ENCODE assay signal across 8 mouse cellular contexts in genomic region chr7:31059108-31059507, GRCm38 (mm10). TPM values are rescaled to one million over a fixed set of nuclear protein-coding genes. Genes with fewer than 3 reads are reported as not detected.
A peak's percentile ranks its signal among the peaks of the same experiment; 100 is the strongest.
DNase-seq lines count a peak whose midpoint lies in the region; ATAC-seq and TF ChIP-seq lines count a peak whose summit lies in the region.

Gene Lgi4 (plus strand): TSS chr7:31059342.

- no peak within 1 kb of the TSS for H3K4me3 ChIP-seq in MEL (ENCODE audit: control insufficient read depth in 1 of 2, insufficient read depth in 1 of 2, low read depth in 2 of 2, low read length in 2 of 2)
- H3K4me3 ChIP-seq in forebrain, embryonic 15.5 days: no peak within 1 kb of the TSS
- peak within 1 kb of the TSS; percentile 13; the same call in 1 of the 2 replicates for H3K4me3 ChIP-seq in hindbrain, embryonic 10.5 days
- no peak within 1 kb of the TSS for H3K4me3 ChIP-seq in lung, adult 2 months (replicated peaks; ENCODE audit: extremely low read depth, low read depth, low read length)

- DNase-seq in MEL (ENCODE audit: low read depth, low spot score): peak; percentile 67
- peak; percentile 78 for DNase-seq in cerebellum, adult 11-12 months
- DNase-seq in hindbrain, embryonic 10.5 days (ENCODE audit: low spot score): peak; percentile 87
- peak; percentile 83 to 87 for DNase-seq in layer of hippocampus, adult 8-10 months (ENCODE audit: low spot score in 2 of 2)
- DNase-seq in lung, adult 2 months: peak; percentile 82
- peak; percentile 92 for DNase-seq in ovary, postnatal 14 days (ENCODE audit: low spot score)
- DNase-seq in thymus, postnatal 4 days: peak; percentile 84

- H3K27me3 ChIP-seq in MEL (ENCODE audit: control insufficient read depth in 1 of 2, insufficient read depth in 2 of 2, low read length in 2 of 2): no peaks in the 10 kb centered on the region
- peaks cover 4% of the 10 kb centered on the region; the same call in 1 of the 2 replicates for H3K27me3 ChIP-seq in forebrain, embryonic 15.5 days
- H3K27me3 ChIP-seq in hindbrain, embryonic 10.5 days (ENCODE audit: insufficient read depth, poor library complexity, severe bottlenecking): peaks cover 10% of the 10 kb centered on the region

- TF ChIP-seq POLR2A in MEL (IDR thresholded peaks at IDR 0.05; ENCODE audit: control insufficient read depth in 1 of 2, insufficient read depth in 1 of 2, low read depth in 1 of 2, low read length in 2 of 2, poor library complexity in 1 of 2): no peak
- TF ChIP-seq POLR2A in lung, adult 2 months (IDR thresholded peaks at IDR 0.05; ENCODE audit: borderline replicate concordance, extremely low read depth, low read depth, low read length): no peak

- H3K4me2 ChIP-seq in forebrain, embryonic 15.5 days (replicated peaks): no peak within 1 kb of the TSS

- ATAC-seq in forebrain, embryonic 15.5 days (replicated peaks): peak; percentile 44; the same call in 1 of the 2 replicates

- no peaks in the 10 kb centered on the region for H3K4me1 ChIP-seq in MEL (ENCODE audit: control insufficient read depth in 1 of 2, insufficient read depth in 2 of 2, low read length in 2 of 2)
- H3K4me1 ChIP-seq in forebrain, embryonic 15.5 days: peaks cover 3% of the 10 kb centered on the region; the same call in 1 of the 2 replicates
- peaks cover 36% of the 10 kb centered on the region for H3K4me1 ChIP-seq in hindbrain, embryonic 10.5 days (replicated peaks)
- H3K4me1 ChIP-seq in lung, adult 2 months (ENCODE audit: control insufficient read depth, insufficient read depth, low read length): no peaks in the 10 kb centered on the region

- H3K9ac ChIP-seq in MEL (ENCODE audit: control insufficient read depth, low read depth, low read length, poor library complexity, severe bottlenecking): no peak within 1 kb of the TSS
- no peak within 1 kb of the TSS for H3K9ac ChIP-seq in forebrain, embryonic 15.5 days (replicated peaks)

- no peak for TF ChIP-seq EP300 in MEL (IDR thresholded peaks at IDR 0.05; ENCODE audit: low read depth in 1 of 2, low read length in 2 of 2)

- H3K79me2 ChIP-seq in MEL (ENCODE audit: control insufficient read depth, insufficient read depth, low read length, poor library complexity): no peaks in the 10 kb centered on the region

- H3K36me3 ChIP-seq in MEL (ENCODE audit: control insufficient read depth in 1 of 2, insufficient read depth in 2 of 2, low read length in 2 of 2): no peaks in the 10 kb centered on the region
- H3K36me3 ChIP-seq in forebrain, embryonic 15.5 days: no peaks in the 10 kb centered on the region
- no peaks in the 10 kb centered on the region for H3K36me3 ChIP-seq in hindbrain, embryonic 10.5 days

- TF ChIP-seq RAD21 in MEL (IDR thresholded peaks at IDR 0.05; ENCODE audit: low read depth, low read length): peak; percentile 65

- peak; percentile 88 to 96 (median 89) for TF ChIP-seq CTCF in MEL (IDR thresholded peaks at IDR 0.05 in 2 of 3, conservative IDR thresholded peaks at IDR 0.05 in 1 of 3; ENCODE audit: control insufficient read depth in 1 of 3, insufficient read depth in 1 of 3, low read depth in 2 of 3, low read length in 3 of 3, poor library complexity in 1 of 3, severe bottlenecking in 1 of 3)
- peak; percentile 90 for TF ChIP-seq CTCF in lung, adult 2 months (IDR thresholded peaks at IDR 0.05; ENCODE audit: insufficient read depth, low read length)

- H3K9me3 ChIP-seq in MEL (replicated peaks; ENCODE audit: insufficient read depth, low read length): no peaks in the 10 kb centered on the region
- H3K9me3 ChIP-seq in forebrain, embryonic 15.5 days: no peaks in the 10 kb centered on the region
- no peaks in the 10 kb centered on the region for H3K9me3 ChIP-seq in hindbrain, embryonic 10.5 days

- H3K27ac ChIP-seq in MEL (ENCODE audit: control insufficient read depth, low read depth, low read length): no peak within 1 kb of the TSS
- no peak within 1 kb of the TSS for H3K27ac ChIP-seq in forebrain, embryonic 15.5 days (replicated peaks)
- peak within 1 kb of the TSS; percentile 88 for H3K27ac ChIP-seq in hindbrain, embryonic 10.5 days

- WGBS in forebrain, embryonic 15.5 days: 3% methylated on average over 2 of the region's 2 CpGs
- 5% methylated on average over 2 of the region's 2 CpGs for WGBS in hindbrain, embryonic 10.5 days
- 5% methylated on average over 2 of the region's 2 CpGs for WGBS in lung, adult 2 months

TF ChIP-seq in MEL, 35 proteins besides CTCF, POLR2A, EP300 and RAD21:
- TF ChIP-seq POLR2AphosphoS2 (IDR thresholded peaks at IDR 0.05; ENCODE audit: low read length) (no peak), CHD1 (IDR thresholded peaks at IDR 0.05; ENCODE audit: low read depth, low read length) (no peak), SMC3 (IDR thresholded peaks at IDR 0.05; ENCODE audit: low read depth, low read length) (peak; percentile 85), ELF1 (IDR thresholded peaks at IDR 0.05; ENCODE audit: low read depth, low read length) (no peak), ZC3H11A (IDR thresholded peaks at IDR 0.05; ENCODE audit: low read depth, low read length) (peak; percentile 63), RCOR1 (IDR thresholded peaks at IDR 0.05; ENCODE audit: low read depth, low read length) (no peak), MAZ (IDR thresholded peaks at IDR 0.05; ENCODE audit: low read depth, low read length) (no peak), CHD2 (IDR thresholded peaks at IDR 0.05; ENCODE audit: low read length) (no peak), ETS1 (IDR thresholded peaks at IDR 0.05; ENCODE audit: low read depth, low read length) (no peak)

RNA-seq across cellular contexts. Expression of gene Lgi4, which starts in this region (rescaled TPM):
- not detected in 2 replicates for total RNA-seq in MEL (2012; rRNA removed)
- not detected for polyA plus RNA-seq in MEL (2012; ENCODE audit: insufficient read depth in 1 of 2, insufficient read length in 2 of 2, low read depth in 1 of 2, low replicate concordance in 2 of 2, missing spikeins in 1 of 2)
- polyA plus RNA-seq in forebrain, embryonic 15.5 days (2015; fragmentation: Nextera tagmentation; extraction: Ambion mirVana): 0.20 and 0.26 TPM in 2 replicates
- polyA plus RNA-seq in hindbrain, embryonic 10.5 days (2016; fragmentation: Nextera tagmentation; extraction: Ambion mirVana): 2.3 and 6.3 TPM in 2 replicates
- total RNA-seq in layer of hippocampus, adult 8-10 months (2022): 10 to 100 TPM; 38.3 to 64.2 (median 55.9) TPM
- polyA plus RNA-seq in lung, adult 2 months (2012; rRNA removed): 6.8 TPM in 2 replicates

Comparison
In these comparisons a context has a peak if more than half of its experiments do, and no peak if none do; other contexts are left out.
1. RNA of gene Lgi4 (total RNA-seq): 38.3 to 64.2 TPM in layer of hippocampus, adult 8-10 months; not detected in MEL; every median in the first group is over 10 times any median in the second.
2. Peak in DNase-seq in MEL; RNA of the gene not detected or under 1 TPM.
3. Peak in ATAC-seq in forebrain, embryonic 15.5 days; RNA of the gene not detected or under 1 TPM.
4. Peak in every context shown above with its lines, with median percentiles within 50 percentile points of each other: DNase-seq.